Mouse (Mus musculus) MEL (cell line): Measurements from ENCODE around the gene Prdm11. TPM values are rescaled to one million over a fixed set of nuclear protein-coding genes. Genes with fewer than 3 reads are reported as not detected.

Source experiments
- DNase-seq: peaks from one replicate; pipeline ENCODE4 v3.0.0; 2011; ENCODE audit warnings: low read depth, low spot score
- H3K27ac ChIP-seq: 2 replicates; pipeline ENCODE4 v1.5.1; 2012; ENCODE audit warnings: low read depth, mild to moderate bottlenecking, control low read depth, low read length, moderate library complexity; ENCODE audit not compliant: control insufficient read depth
- H3K27me3 ChIP-seq, 2 experiments: fragments of 150-350 bp in 1 of 2; sonication (generic) in 1 of 2; 2 replicates each; pipeline ENCODE4 v1.6.1; 2012; ENCODE audit warnings: low read length in 2 of 2, mild to moderate bottlenecking in 2 of 2, improper control_type of control experiment in 1 of 2, moderate library complexity in 1 of 2; ENCODE audit not compliant: insufficient read depth in 2 of 2, control insufficient read depth in 1 of 2
- H3K36me3 ChIP-seq, 2 experiments: 2 replicates each; pipeline ENCODE4 v1.6.1; 2012 to 2014; ENCODE audit warnings: low read length in 2 of 2, improper control_type of control experiment in 1 of 2, inconsistent platforms in 1 of 2, mild to moderate bottlenecking in 1 of 2; ENCODE audit not compliant: insufficient read depth in 2 of 2, control insufficient read depth in 1 of 2
- H3K4me1 ChIP-seq, 2 experiments: fragments of 150-350 bp in 1 of 2; sonication (generic) in 1 of 2; 2 replicates each; pipeline ENCODE4 v1.6.1; 2012; ENCODE audit warnings: low read length in 2 of 2, improper control_type of control experiment in 1 of 2, mild to moderate bottlenecking in 1 of 2; ENCODE audit not compliant: insufficient read depth in 2 of 2, control insufficient read depth in 1 of 2
- H3K4me3 ChIP-seq, 2 experiments: fragments of 150-350 bp in 1 of 2; sonication (generic) in 1 of 2; 2 replicates each; pipeline ENCODE4 v1.5.1; 2012; ENCODE audit warnings: low read depth in 2 of 2, low read length in 2 of 2, mild to moderate bottlenecking in 2 of 2, moderate library complexity in 2 of 2, control low read depth in 1 of 2, improper control_type of control experiment in 1 of 2; ENCODE audit not compliant: control insufficient read depth in 1 of 2, insufficient read depth in 1 of 2
- H3K79me2 ChIP-seq: 2 replicates; pipeline ENCODE4 v1.6.1; 2012; ENCODE audit warnings: mild to moderate bottlenecking, low read length, moderate library complexity; ENCODE audit not compliant: control insufficient read depth, poor library complexity, insufficient read depth
- H3K9ac ChIP-seq: 2 replicates; pipeline ENCODE4 v1.6.1; 2012; ENCODE audit warnings: low read depth, mild to moderate bottlenecking, control low read depth, low read length, moderate library complexity; ENCODE audit not compliant: control insufficient read depth, poor library complexity, severe bottlenecking
- H3K9me3 ChIP-seq: fragments of 150-350 bp; sonication (generic); replicated peaks from 2 replicates; pipeline ENCODE4 v1.6.1; 2012; ENCODE audit warnings: mild to moderate bottlenecking, low read length, improper control_type of control experiment, moderate library complexity; ENCODE audit not compliant: insufficient read depth
- E2F4 ChIP-seq: IDR thresholded peaks from 2 replicates; pipeline ENCODE4 v1.6.1; 2011; ENCODE audit warnings: low read depth, low read length, improper control_type of control experiment, borderline replicate concordance
- KAT2A ChIP-seq: conservative IDR thresholded peaks from 2 replicates; pipeline ENCODE4 v1.6.1; 2012; ENCODE audit warnings: low read depth, low read length, improper control_type of control experiment, inconsistent platforms
- MAFK ChIP-seq: IDR thresholded peaks from 2 replicates; pipeline ENCODE4 v1.6.1; 2011; ENCODE audit warnings: low read depth, mild to moderate bottlenecking, low read length, improper control_type of control experiment, borderline replicate concordance
- MAX ChIP-seq: IDR thresholded peaks from 2 replicates; pipeline ENCODE4 v1.6.1; 2011; ENCODE audit warnings: low read length, improper control_type of control experiment
- MAZ ChIP-seq: IDR thresholded peaks from 2 replicates; pipeline ENCODE4 v1.6.1; 2012; ENCODE audit warnings: low read depth, mild to moderate bottlenecking, inconsistent platforms, low read length, improper control_type of control experiment
- MYC ChIP-seq: IDR thresholded peaks from 2 replicates; pipeline ENCODE4 v1.6.1; 2011; ENCODE audit warnings: low read depth, mild to moderate bottlenecking, low read length, improper control_type of control experiment, moderate library complexity
- NRF1 ChIP-seq: IDR thresholded peaks from 2 replicates; pipeline ENCODE4 v1.6.1; 2014; ENCODE audit warnings: low read depth, mild to moderate bottlenecking, inconsistent platforms, low read length, improper control_type of control experiment, moderate library complexity; ENCODE audit not compliant: poor library complexity, insufficient read depth, severe bottlenecking
- POLR2A ChIP-seq, 2 experiments: IDR thresholded peaks; 2 replicates each; pipeline ENCODE4 v1.6.1; 2011 to 2012; ENCODE audit warnings: low read length in 2 of 2, mild to moderate bottlenecking in 2 of 2, control low read depth in 1 of 2, improper control_type of control experiment in 1 of 2, low read depth in 1 of 2, moderate library complexity in 1 of 2; ENCODE audit not compliant: control insufficient read depth in 1 of 2, insufficient read depth in 1 of 2, poor library complexity in 1 of 2
- RAD21 ChIP-seq: IDR thresholded peaks from 2 replicates; pipeline ENCODE4 v1.6.1; 2011; ENCODE audit warnings: mild to moderate bottlenecking, low read depth, low read length, improper control_type of control experiment
- RCOR1 ChIP-seq: IDR thresholded peaks from 2 replicates; pipeline ENCODE4 v1.6.1; 2012; ENCODE audit warnings: low read depth, mild to moderate bottlenecking, inconsistent platforms, low read length, improper control_type of control experiment
- SIN3A ChIP-seq: IDR thresholded peaks from 2 replicates; pipeline ENCODE4 v1.6.1; 2012; ENCODE audit warnings: low read length, improper control_type of control experiment, inconsistent platforms
- SMC3 ChIP-seq: IDR thresholded peaks from 2 replicates; pipeline ENCODE4 v1.6.1; 2011; ENCODE audit warnings: low read depth, low read length, improper control_type of control experiment
- USF1 ChIP-seq: IDR thresholded peaks from 2 replicates; pipeline ENCODE4 v1.6.1; 2014; ENCODE audit warnings: low read depth, mild to moderate bottlenecking, inconsistent platforms, low read length, improper control_type of control experiment, moderate library complexity
- ZC3H11A ChIP-seq: IDR thresholded peaks from 2 replicates; pipeline ENCODE4 v1.6.1; 2012; ENCODE audit warnings: low read depth, mild to moderate bottlenecking, inconsistent platforms, low read length, improper control_type of control experiment
- ZKSCAN1 ChIP-seq: IDR thresholded peaks from 2 replicates; pipeline ENCODE4 v1.6.1; 2012; ENCODE audit warnings: low read depth, mild to moderate bottlenecking, inconsistent platforms, low read length, improper control_type of control experiment, moderate library complexity
- ZMIZ1 ChIP-seq: IDR thresholded peaks from 2 replicates; pipeline ENCODE4 v1.6.1; 2012; ENCODE audit warnings: low read depth, mild to moderate bottlenecking, inconsistent platforms, low read length, improper control_type of control experiment, moderate library complexity
- ZNF384 ChIP-seq: IDR thresholded peaks from 2 replicates; pipeline ENCODE4 v1.6.1; 2012; ENCODE audit warnings: low read depth, mild to moderate bottlenecking, inconsistent platforms, low read length, improper control_type of control experiment
- polyA plus RNA-seq, 2 experiments: library from polyadenylated mRNA; stranded (reverse) in 1 of 2; unstranded in 1 of 2; fragments of >175 nt in 1 of 2; fragments of >200 nt in 1 of 2; gene quantifications; 2 replicates each; pipeline versions ENCODE4 v1.2.1 to v1.2.4; 2012; ENCODE audit warnings: low replicate concordance in 2 of 2, low read depth in 1 of 2; ENCODE audit not compliant: insufficient read length in 2 of 2, insufficient read depth in 1 of 2, missing spikeins in 1 of 2
- total RNA-seq: library from RNA; depleted of rRNA; stranded (reverse); fragments of 300-350 nt; gene quantifications from 2 replicates; pipeline ENCODE4 v1.2.3, GENCODE M21; 2012

Prdm11 gene
- total and polyA plus RNA-seq, 3 experiments: 5.5 to 9.2 TPM; not detected in 1

DNA sequence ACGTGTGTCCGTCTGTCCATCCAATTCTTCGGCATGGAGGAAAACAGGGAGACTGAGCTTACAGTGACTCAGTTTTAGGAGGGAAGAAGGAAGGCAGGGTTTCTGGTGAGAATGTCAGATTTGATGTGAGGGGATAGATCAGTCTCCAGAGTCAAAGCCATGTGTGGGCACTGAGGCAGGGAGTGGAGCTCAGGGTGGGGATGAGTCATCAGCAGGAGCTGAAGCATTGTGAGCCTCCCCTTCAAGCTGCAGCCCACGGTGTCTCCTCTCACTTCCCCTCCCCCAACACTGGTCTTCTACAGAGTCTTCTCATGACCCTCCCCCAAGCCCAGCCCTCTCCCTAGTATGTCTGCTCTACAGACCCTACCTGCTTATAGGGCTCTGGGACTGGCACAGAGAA is 33.4 kb upstream of the Prdm11 start:
- TF ChIP-seq NRF1 (no peak), RAD21 (no peak), POLR2A (IDR thresholded peaks at IDR 0.05; ENCODE audit: control insufficient read depth in 1 of 2, insufficient read depth in 1 of 2, low read depth in 1 of 2, low read length in 2 of 2, poor library complexity in 1 of 2) (no peak), ZNF384 (no peak), ZMIZ1 (no peak), MYC (no peak), RCOR1 (no peak), MAFK (no peak), MAZ (no peak), SIN3A (no peak), ZC3H11A (no peak), SMC3 (no peak), MAX (no peak), KAT2A (no peak), ZKSCAN1 (no peak), USF1 (no peak)
- TF ChIP-seq, all 39 proteins: peak for 0
- no peaks in the 10 kb centered on the region for H3K9me3 ChIP-seq
- H3K79me2 ChIP-seq: no peaks in the 10 kb centered on the region
- H3K9ac ChIP-seq: no peak overlapping the region
- peaks cover 0 to 7% of the 10 kb centered on the region in 2 experiments; a peak in 3 of 4 replicates for H3K27me3 ChIP-seq
- H3K4me3 ChIP-seq: no peak overlapping the region
- H3K4me1 ChIP-seq: no peaks in the 10 kb centered on the region
- DNase-seq: no peak
- H3K36me3 ChIP-seq: no peaks in the 10 kb centered on the region
- H3K27ac ChIP-seq: no peak overlapping the region

GRCm38 (mm10) chr2:93076578-93076955 is 30.6 kb upstream of the Prdm11 start:
- H3K4me3 ChIP-seq: no peak overlapping the region
- DNase-seq: no peak
- H3K36me3 ChIP-seq: no peaks in the 10 kb centered on the region
- H3K9ac ChIP-seq: no peak overlapping the region
- H3K9me3 ChIP-seq: no peaks in the 10 kb centered on the region
- H3K79me2 ChIP-seq: no peaks in the 10 kb centered on the region
- TF ChIP-seq MAX: no peak
- no peak for TF ChIP-seq E2F4
- TF ChIP-seq SIN3A: no peak
- TF ChIP-seq ZC3H11A: no peak
- TF ChIP-seq, all 39 proteins: peak for 0
- no peak overlapping the region for H3K27ac ChIP-seq
- H3K4me1 ChIP-seq: no peaks in the 10 kb centered on the region
- peaks cover 0 to 6% of the 10 kb centered on the region in 2 experiments; a peak in 2 of 4 replicates for H3K27me3 ChIP-seq
